Mouse (Mus musculus) heart, embryonic 13.5 days (tissue): Measurements from ENCODE around the gene Olfr1449. TPM values are rescaled to one million over a fixed set of nuclear protein-coding genes. Genes with fewer than 3 reads are reported as not detected.
"Not testable (repeated sequence)": the region's sequence is repeated elsewhere in the genome, so short reads cannot be mapped to it uniquely, and the experiment has no call there.

Source experiments
- ATAC-seq: fragments of 200-750 bp; cut with Nextera tagmentation; 2 replicates; pipeline ENCODE4 v1.8.0; 2017; ENCODE audit warnings: moderate TSS enrichment; ENCODE audit not compliant: insufficient number of reproducible peaks, low FRiP score, low TSS enrichment; ENCODE audit errors: extremely low read depth
- H3K27ac ChIP-seq: fragments of 300-500 bp; sonication (generic); replicated peaks from 2 replicates; pipeline ENCODE4 v1.5.1; 2015; ENCODE audit warnings: moderate library complexity, mild to moderate bottlenecking, inconsistent platforms
- H3K27me3 ChIP-seq: fragments of 300-500 bp; sonication (generic); replicated peaks from 2 replicates; pipeline ENCODE4 v1.6.1; 2015; ENCODE audit warnings: mild to moderate bottlenecking, inconsistent platforms
- H3K36me3 ChIP-seq: fragments of 300-500 bp; sonication (generic); 2 replicates; pipeline ENCODE4 v1.6.1; 2015; ENCODE audit warnings: mild to moderate bottlenecking, inconsistent platforms
- H3K4me1 ChIP-seq: fragments of 300-500 bp; sonication (generic); 2 replicates; pipeline ENCODE4 v1.6.1; 2015; ENCODE audit warnings: inconsistent platforms
- H3K4me2 ChIP-seq: fragments of 300-500 bp; sonication (generic); 2 replicates; pipeline ENCODE4 v1.6.1; 2015; ENCODE audit warnings: inconsistent platforms, mild to moderate bottlenecking, moderate library complexity
- H3K4me3 ChIP-seq: fragments of 300-500 bp; sonication (generic); 2 replicates; pipeline ENCODE4 v1.5.1; 2015; ENCODE audit warnings: moderate library complexity, mild to moderate bottlenecking, inconsistent platforms
- H3K9ac ChIP-seq: fragments of 300-500 bp; sonication (generic); 2 replicates; pipeline ENCODE4 v1.6.1; 2015; ENCODE audit warnings: inconsistent platforms, mild to moderate bottlenecking, moderate library complexity
- H3K9me3 ChIP-seq: fragments of 300-500 bp; sonication (generic); 2 replicates; pipeline ENCODE4 v1.6.1; 2016; ENCODE audit warnings: inconsistent platforms
- WGBS: fragments of 180-500 bp; shearing (Covaris S2); methylation state at CpG from one replicate; pipeline ENCODE4 v1.1.7; 2015; ENCODE audit warnings: mixed read lengths; 5-methylcytosine and 5-hydroxymethylcytosine counted together
- polyA plus RNA-seq: library from polyadenylated mRNA; unstranded; fragments of >200 nt; fragmentation: Nextera tagmentation; extraction: Ambion mirVana; gene quantifications from 2 replicates; pipeline ENCODE4 v1.2.1, GENCODE M21; 2015

Gene Olfr1449
- not detected in 2 replicates for polyA plus RNA-seq

DNA sequence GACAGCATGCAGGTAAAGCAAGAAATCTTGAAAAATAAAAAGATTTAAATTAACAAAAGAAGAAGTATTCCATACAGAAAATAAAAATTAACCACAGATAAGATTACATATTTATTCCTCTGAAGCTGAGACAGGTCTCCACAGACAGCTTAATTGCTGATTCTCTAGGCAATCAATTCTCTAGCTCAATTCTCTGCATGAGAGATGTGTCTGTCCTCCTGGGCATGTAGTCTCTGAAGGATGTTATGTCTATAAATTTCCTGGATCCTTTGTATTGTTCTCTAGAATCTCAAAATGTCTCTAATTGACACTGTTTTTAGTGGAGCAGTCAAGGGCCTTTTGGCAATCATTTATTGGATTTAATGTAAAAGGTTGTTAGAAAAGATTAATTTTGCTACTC lies at the start of gene Olfr1449:
Gene Olfr1449, plus strand, starts transcription at position 301 of the 400 bp plus-strand sequence.
- no peaks in the 10 kb centered on the region for H3K27me3 ChIP-seq
- no peaks in the 10 kb centered on the region; the same call in 1 of the 2 replicates for H3K9me3 ChIP-seq
- no peak within 1 kb of the TSS for H3K4me3 ChIP-seq
- H3K9ac ChIP-seq = no peak within 1 kb of the TSS
- no peak for ATAC-seq
- no peaks in the 10 kb centered on the region for H3K4me1 ChIP-seq
- H3K4me2 ChIP-seq = no peak within 1 kb of the TSS
- no peaks in the 10 kb centered on the region for H3K36me3 ChIP-seq
- no peak within 1 kb of the TSS for H3K27ac ChIP-seq

GRCm38 (mm10) chr19:12883555-12883954 lies 47.1 kb upstream of the Olfr1449 start, which contains the start of gene Olfr1445:
Olfr1445 (plus strand) TSS chr19:12883855.
- Histone ChIP-seq H3K4me2 (no peak within 1 kb of the TSS), H3K36me3 (no peaks in the 10 kb centered on the region), H3K4me1 (no peaks in the 10 kb centered on the region), H3K4me3 (no peak within 1 kb of the TSS), H3K27me3 (no peaks in the 10 kb centered on the region), H3K9ac (no peak within 1 kb of the TSS), H3K9me3 (no peaks in the 10 kb centered on the region), H3K27ac (no peak within 1 kb of the TSS)
- WGBS = 76% methylated on average over 2 of the region's 2 CpGs
- ATAC-seq = no peak

DNA sequence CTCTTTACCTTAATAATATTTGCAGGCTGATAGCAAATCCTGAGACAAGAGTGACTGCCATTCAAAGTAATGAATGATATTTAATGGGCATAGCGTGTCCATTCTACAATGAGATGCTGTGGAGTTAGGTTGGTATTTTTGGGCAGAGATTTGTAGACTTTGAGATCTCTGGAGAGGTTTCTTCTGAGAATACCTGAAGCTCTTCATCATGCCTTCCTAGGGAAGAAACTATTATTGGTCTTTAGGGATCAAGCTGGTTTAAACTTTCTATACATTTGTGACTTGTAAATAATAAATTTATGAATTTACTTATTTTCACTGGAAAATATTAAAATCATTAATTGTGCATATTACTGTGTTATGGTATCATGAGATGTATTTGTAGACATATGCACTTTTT lies 37.2 kb upstream of the Olfr1449 start, which contains the start of gene Olfr1446:
Gene Olfr1446, minus strand, starts transcription at position 101 of the 400 bp plus-strand sequence.
- Histone ChIP-seq H3K27me3 (no peaks in the 10 kb centered on the region), H3K9me3 (no peaks in the 10 kb centered on the region), H3K4me3 (no peak within 1 kb of the TSS), H3K4me1 (no peaks in the 10 kb centered on the region), H3K9ac (no peak within 1 kb of the TSS), H3K4me2 (no peak within 1 kb of the TSS), H3K27ac (no peak within 1 kb of the TSS), H3K36me3 (no peaks in the 10 kb centered on the region)
- no peak for ATAC-seq
- 76% methylated on average over 1 of the region's 1 CpGs for WGBS

GRCm38 (mm10) chr19:12903643-12904042 lies 27.0 kb upstream of the Olfr1449 start, which contains the start of gene Olfr1447:
Olfr1447 (minus strand) TSS chr19:12903743.
- no peaks in the 10 kb centered on the region for H3K4me1 ChIP-seq
- ATAC-seq = no peak
- no peaks in the 10 kb centered on the region for H3K36me3 ChIP-seq
- H3K27ac ChIP-seq = no peak within 1 kb of the TSS
- H3K4me2 ChIP-seq = no peak within 1 kb of the TSS
- no peak within 1 kb of the TSS for H3K4me3 ChIP-seq
- no peaks in the 10 kb centered on the region for H3K27me3 ChIP-seq
- peaks cover 11% of the 10 kb centered on the region for H3K9me3 ChIP-seq
- H3K9ac ChIP-seq = no peak within 1 kb of the TSS
- 86% methylated on average over 1 of the region's 1 CpGs for WGBS

- Histone ChIP-seq H3K9ac (no peak within 1 kb of the TSS), H3K9me3 (peaks cover 2% of the 10 kb centered on the region), H3K4me3 (no peak within 1 kb of the TSS), H3K27me3 (no peaks in the 10 kb centered on the region), H3K4me2 (no peak within 1 kb of the TSS), H3K4me1 (no peaks in the 10 kb centered on the region), H3K36me3 (no peaks in the 10 kb centered on the region), H3K27ac (no peak within 1 kb of the TSS)
- 66% methylated on average over 1 of the region's 1 CpGs for WGBS
- no peak for ATAC-seq
Measured at GRCm38 (mm10) chr19:12924319-12924718, 6.3 kb upstream of the Olfr1449 start, which contains the start of gene Olfr1448. Olfr1448 (minus strand) TSS chr19:12924419.

GRCm38 (mm10) chr19:12949958-12950357 lies 19.3 kb downstream of the Olfr1449 start, which contains the start of gene Olfr1450:
Olfr1450 (plus strand) TSS chr19:12950258.
- Histone ChIP-seq H3K4me2 (no peak within 1 kb of the TSS), H3K9me3 (peaks cover 17% of the 10 kb centered on the region), H3K27ac (no peak within 1 kb of the TSS), H3K9ac (no peak within 1 kb of the TSS), H3K27me3 (no peaks in the 10 kb centered on the region), H3K4me1 (no peaks in the 10 kb centered on the region), H3K4me3 (no peak within 1 kb of the TSS), H3K36me3 (no peaks in the 10 kb centered on the region)
- WGBS = 72% methylated on average over 1 of the region's 1 CpGs
- ATAC-seq = no peak

GRCm38 (mm10) chr19:12970082-12970481 lies 39.4 kb downstream of the Olfr1449 start:
- not testable (repeated sequence) for ATAC-seq, H3K27ac ChIP-seq, H3K4me2 ChIP-seq, H3K36me3 ChIP-seq, H3K27me3 ChIP-seq, H3K4me3 ChIP-seq, H3K9ac ChIP-seq, H3K4me1 ChIP-seq
- H3K9me3 ChIP-seq = peaks cover 29% of the 10 kb centered on the region
- 68% methylated on average over 5 of the region's 5 CpGs for WGBS

Other genes starting within 250 kb of the Olfr1449 start
- gene Keg1, start 235.1 kb upstream of the Olfr1449 start, polyA plus RNA-seq = not detected in 2 replicates
- 0.78 and 0.82 TPM in 2 replicates for gene Cntf, start 165.2 kb upstream of the Olfr1449 start, polyA plus RNA-seq
- 10.0 and 10.4 TPM in 2 replicates for gene Zfp91, start 134.7 kb upstream of the Olfr1449 start, polyA plus RNA-seq
- 1.2 TPM in 2 replicates for gene Lpxn, start 134.6 kb upstream of the Olfr1449 start, polyA plus RNA-seq
- gene Gm5244, start 84.2 kb upstream of the Olfr1449 start, polyA plus RNA-seq = not detected in 2 replicates
- gene Olfr1444, start 73.6 kb upstream of the Olfr1449 start, polyA plus RNA-seq = not detected in 2 replicates
- gene Olfr1445, start 47.0 kb upstream of the Olfr1449 start, polyA plus RNA-seq = not detected in 2 replicates
- not detected in 2 replicates for gene Olfr1446, start 37.3 kb upstream of the Olfr1449 start, polyA plus RNA-seq
- not detected in 2 replicates for gene Olfr1447, start 27.1 kb upstream of the Olfr1449 start, polyA plus RNA-seq
- not detected in 2 replicates for gene Olfr1448, start 6.4 kb upstream of the Olfr1449 start, polyA plus RNA-seq
- gene Olfr1450, start 19.4 kb downstream of the Olfr1449 start, polyA plus RNA-seq = not detected in 2 replicates
- gene Olfr1451, start 64.2 kb downstream of the Olfr1449 start, polyA plus RNA-seq = not detected in 2 replicates
- not detected in 2 replicates for gene Olfr1453, start 97.5 kb downstream of the Olfr1449 start, polyA plus RNA-seq
- not detected in 2 replicates for gene Olfr1454, start 129.8 kb downstream of the Olfr1449 start, polyA plus RNA-seq
- gene Olfr1457, start 167.1 kb downstream of the Olfr1449 start, polyA plus RNA-seq = not detected in 2 replicates
- gene Olfr1458, start 175.9 kb downstream of the Olfr1449 start, polyA plus RNA-seq = not detected in 2 replicates
- not detected in 2 replicates for gene Olfr1459, start 218.7 kb downstream of the Olfr1449 start, polyA plus RNA-seq
- gene Olfr1461, start 232.2 kb downstream of the Olfr1449 start, polyA plus RNA-seq = not detected in 2 replicates